16 mouse cellular contexts compared by ENCODE assay signal in the genomic region with DNA sequence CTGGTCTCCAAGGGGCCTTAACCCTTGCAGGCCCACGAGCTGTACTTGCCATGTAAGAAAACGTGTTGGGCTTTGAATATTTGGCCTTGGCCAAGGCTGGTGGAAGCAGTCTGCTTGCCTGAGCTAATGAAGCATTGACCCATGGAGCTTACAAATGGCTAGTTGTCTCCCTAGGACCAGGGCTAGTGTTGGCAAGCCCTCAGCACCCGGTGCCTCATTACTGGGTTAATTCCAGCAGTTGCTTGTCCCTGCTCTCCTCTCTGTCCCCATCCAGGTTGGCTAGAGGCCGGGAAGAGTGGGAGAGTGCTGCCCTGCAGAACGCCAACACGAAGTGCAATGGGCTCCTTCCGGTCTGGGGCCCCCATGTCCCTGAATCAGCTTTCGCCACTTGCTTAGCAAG. TPM values are rescaled to one million over a fixed set of nuclear protein-coding genes. Genes with fewer than 3 reads are reported as not detected.
DNase-seq lines count a peak whose midpoint lies in the region; ATAC-seq and TF ChIP-seq lines count a peak whose summit lies in the region.
"Had no signal": no experiment of that assay in that cellular context is flagged by ENCODE, and none has a peak within 500 bp of the region (broad histone marks: within the 10 kb centered on the region; RNA-seq: fewer than 3 reads in every experiment).

No protein-coding gene starts in this region.

- peaks cover 37% of the 10 kb centered on the region for H3K4me1 ChIP-seq in cerebellum, adult 2 months (ENCODE audit: control insufficient read depth, insufficient read depth, low read length)
- H3K4me1 ChIP-seq: embryonic facial prominence, embryonic 10.5 days; forebrain, embryonic 10.5 days had no signal

- WGBS in cerebellum, adult 2 months: 21% methylated on average over 8 of the region's 8 CpGs

- no peak for TF ChIP-seq CTCF in cerebellum, adult 2 months (IDR thresholded peaks at IDR 0.05; ENCODE audit: borderline replicate concordance, insufficient read depth, low read depth, low read length)

- DNase-seq in cerebellum, adult 2 months: peak; percentile 46 to 63
- DNase-seq in cerebellum, adult 8-10 months: no peak
- DNase-seq in right cerebral cortex, postnatal 10 days (ENCODE audit: low spot score in 2 of 2): peak; percentile 68 to 70
- no peak for DNase-seq in right cerebral cortex, postnatal 25 days
- peak; percentile 75 for DNase-seq in cerebellum, adult 9-11 months
- DNase-seq: adrenal gland, adult 8-10 months; adrenal gland, postnatal 36 days; gastrocnemius, adult 2 months; gastrocnemius, postnatal 25 days had no signal

- ATAC-seq in erythroid progenitor cell, adult 5-6 weeks (replicated peaks; ENCODE audit: low FRiP score, poor library complexity, severe bottlenecking): no peak
- ATAC-seq: forebrain, embryonic 14.5 days; intestine, embryonic 16.5 days had no signal

- H3K27ac ChIP-seq in cerebellum, adult 2 months (ENCODE audit: insufficient read depth, low read length): no peak overlapping the region
- H3K27ac ChIP-seq: embryonic facial prominence, embryonic 10.5 days; forebrain, embryonic 10.5 days; gastrocnemius, adult 2 months; hindbrain, embryonic 15.5 days had no signal

- no peaks in the 10 kb centered on the region for H3K27me3 ChIP-seq in cerebellum, adult 2 months (ENCODE audit: control insufficient read depth, insufficient read depth, low read length)
- H3K27me3 ChIP-seq: heart, embryonic 12.5 days; hindbrain, embryonic 15.5 days had no signal

- no peak for TF ChIP-seq POLR2A in cerebellum, adult 2 months (IDR thresholded peaks at IDR 0.05; ENCODE audit: borderline replicate concordance, insufficient read depth, low read length)

- no peak overlapping the region for H3K4me3 ChIP-seq in cerebellum, adult 2 months (replicated peaks; ENCODE audit: insufficient read depth, low read depth, low read length)
- H3K4me3 ChIP-seq: embryonic facial prominence, embryonic 10.5 days; forebrain, embryonic 10.5 days; gastrocnemius, adult 2 months; heart, embryonic 12.5 days; hindbrain, embryonic 15.5 days had no signal

RNA-seq across cellular contexts. Expression of a gene that starts 51.2 kb away (rescaled TPM):
- polyA plus RNA-seq in cerebellum, adult 2 months (2012; rRNA removed): 19.1 and 20.3 TPM in 2 replicates
- total RNA-seq in erythroid progenitor cell, adult 5-6 weeks (2015; ENCODE audit: low replicate concordance): not detected in 2 replicates
- 0.39 TPM in 1 of 2 replicates, not detected in the other for total RNA-seq in erythroid progenitor cell, adult 5-6 weeks (2017; ENCODE audit: low replicate concordance)

Comparison
In these comparisons a context has a peak if more than half of its experiments do, and no peak if none do; other contexts are left out.
1. DNase-seq: peak in cerebellum, adult 2 months (2 of 2), right cerebral cortex, postnatal 10 days (2 of 2) and cerebellum, adult 9-11 months (single experiment); none in cerebellum, adult 8-10 months (single experiment) and right cerebral cortex, postnatal 25 days (single experiment).